Mouse (Mus musculus) bone marrow, adult 2 months (tissue): Measurements from ENCODE around the gene Uqcc3.
A peak's percentile ranks its signal among the peaks of the same experiment; 100 is the strongest.

Source experiments
- CTCF ChIP-seq: fragments of 200-500 bp; IDR thresholded peaks from 2 replicates; pipeline ENCODE4 v1.5.1; 2011; ENCODE audit warnings: low read length, control low read depth; ENCODE audit not compliant: control insufficient read depth, insufficient read depth
- POLR2A ChIP-seq: fragments of 200-500 bp; IDR thresholded peaks from 2 replicates; pipeline ENCODE4 v1.6.1; 2011; ENCODE audit warnings: low read depth, mild to moderate bottlenecking, control low read depth, low read length, borderline replicate concordance; ENCODE audit not compliant: control insufficient read depth

- peak; percentile 51; the same call in 1 of the 2 replicates for TF ChIP-seq POLR2A
- TF ChIP-seq CTCF: no peak
Measured at GRCm38 (mm10) chr19:8928689-8929223, 48.0 kb upstream of the Uqcc3 start.
